ENCODE assay signal across 9 mouse cellular contexts in the genomic region with DNA sequence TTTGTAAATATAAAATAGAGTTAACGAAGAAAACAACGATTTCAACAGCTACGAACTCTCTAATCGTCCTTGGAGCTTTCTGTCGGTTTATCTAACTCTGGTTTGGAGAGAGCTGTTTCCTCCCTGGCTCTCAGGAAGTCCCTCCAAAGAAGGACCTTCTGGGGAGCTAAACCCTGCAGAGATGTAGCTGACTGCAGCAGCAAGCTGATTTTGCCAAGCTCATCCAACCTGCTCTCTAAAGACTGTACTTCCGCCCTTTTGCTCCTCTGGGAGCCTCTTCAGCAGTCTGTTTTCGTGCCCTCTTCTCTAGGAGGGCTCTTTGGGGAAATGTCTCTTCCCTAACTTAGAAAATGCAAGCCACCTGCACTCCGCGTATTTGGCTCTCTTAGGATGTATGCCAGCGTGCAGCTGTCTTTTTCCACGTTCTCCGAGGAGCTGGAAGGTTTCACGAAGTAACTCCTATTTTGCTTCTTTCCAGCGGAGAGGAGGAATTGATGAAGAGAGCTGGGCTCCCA.
DNase-seq lines count a peak whose midpoint lies in the region; ATAC-seq lines count a peak whose summit lies in the region.
"Had no signal": no experiment of that assay in that cellular context is flagged by ENCODE, and none has a peak within 500 bp of the region (broad histone marks: within the 10 kb centered on the region; RNA-seq: fewer than 3 reads in every experiment).

No protein-coding gene starts in this region.

- peak overlapping the region; percentile 35 for H3K4me2 ChIP-seq in lung, embryonic 15.5 days
- peak overlapping the region; percentile 23; the same call in 1 of the 2 replicates for H3K4me2 ChIP-seq in forebrain, embryonic 14.5 days (ENCODE audit: low read length)
- H3K4me2 ChIP-seq in neural tube, embryonic 13.5 days: peak overlapping the region; percentile 9

- H3K4me3 ChIP-seq in heart, embryonic 10.5 days: peak overlapping the region; percentile 12; the same call in 1 of the 2 replicates
- H3K4me3 ChIP-seq in lung, embryonic 15.5 days: no peak overlapping the region
- no peak overlapping the region for H3K4me3 ChIP-seq in forebrain, embryonic 14.5 days (ENCODE audit: low read depth, low read length)
- no peak overlapping the region for H3K4me3 ChIP-seq in neural tube, embryonic 13.5 days

- H3K9ac ChIP-seq in lung, embryonic 15.5 days: no peak overlapping the region
- no peak overlapping the region for H3K9ac ChIP-seq in forebrain, embryonic 14.5 days (ENCODE audit: low read length)
- H3K9ac ChIP-seq in neural tube, embryonic 13.5 days: no peak overlapping the region

- WGBS in heart, embryonic 10.5 days: 44% methylated on average over 14 of the region's 14 CpGs
- 35% methylated on average over 14 of the region's 14 CpGs for WGBS in lung, embryonic 15.5 days
- 48% methylated on average over 14 of the region's 14 CpGs for WGBS in forebrain, embryonic 14.5 days
- 49% methylated on average over 14 of the region's 14 CpGs for WGBS in neural tube, embryonic 13.5 days

- no peaks in the 10 kb centered on the region for H3K36me3 ChIP-seq in heart, embryonic 10.5 days
- no peaks in the 10 kb centered on the region for H3K36me3 ChIP-seq in lung, embryonic 15.5 days
- no peaks in the 10 kb centered on the region for H3K36me3 ChIP-seq in forebrain, embryonic 14.5 days (ENCODE audit: control insufficient read depth, insufficient read depth, low read length)
- H3K36me3 ChIP-seq in neural tube, embryonic 13.5 days: no peaks in the 10 kb centered on the region

- H3K9me3 ChIP-seq in heart, embryonic 10.5 days: no peaks in the 10 kb centered on the region
- no peaks in the 10 kb centered on the region for H3K9me3 ChIP-seq in lung, embryonic 15.5 days
- no peaks in the 10 kb centered on the region for H3K9me3 ChIP-seq in forebrain, embryonic 14.5 days (replicated peaks; ENCODE audit: control insufficient read depth, low read length)
- H3K9me3 ChIP-seq in neural tube, embryonic 13.5 days: no peaks in the 10 kb centered on the region

- no peak overlapping the region for H3K27ac ChIP-seq in heart, embryonic 10.5 days
- peak overlapping the region; percentile 26; the same call in 1 of the 2 replicates for H3K27ac ChIP-seq in lung, embryonic 15.5 days
- no peak overlapping the region for H3K27ac ChIP-seq in forebrain, embryonic 14.5 days (ENCODE audit: low read depth, low read length)
- H3K27ac ChIP-seq in neural tube, embryonic 13.5 days (replicated peaks): no peak overlapping the region

- ATAC-seq in lung, embryonic 15.5 days (ENCODE audit: borderline replicate concordance, extremely low read depth, low FRiP score, low TSS enrichment): no peak
- ATAC-seq in forebrain, embryonic 14.5 days: 0 out of 2 replicates have a peak, but pooled peaks have one; percentile 12
- no peak for ATAC-seq in neural tube, embryonic 13.5 days (ENCODE audit: low read depth)

- no peak for DNase-seq in heart, embryonic 10.5 days (ENCODE audit: low spot score)
- DNase-seq in heart, adult 8-10 months (ENCODE audit: low spot score): no peak
- no peak for DNase-seq in lung, adult 18-20 months
- peak; percentile 11 for DNase-seq in forebrain, embryonic 14.5 days (ENCODE audit: low spot score)
- DNase-seq in gastrocnemius, postnatal 4 days (ENCODE audit: low spot score in 2 of 2): no peak
- DNase-seq in spleen, postnatal 14 days (ENCODE audit: low spot score in 2 of 2): no peak
- DNase-seq: gastrocnemius, postnatal 10 days had no signal

- H3K27me3 ChIP-seq in heart, embryonic 10.5 days (ENCODE audit: insufficient read depth, poor library complexity, severe bottlenecking): no peaks in the 10 kb centered on the region
- H3K27me3 ChIP-seq in lung, embryonic 15.5 days: no peaks in the 10 kb centered on the region
- H3K27me3 ChIP-seq in forebrain, embryonic 14.5 days (replicated peaks; ENCODE audit: control insufficient read depth, insufficient read depth, low read length): no peaks in the 10 kb centered on the region
- H3K27me3 ChIP-seq in neural tube, embryonic 13.5 days: no peaks in the 10 kb centered on the region

- H3K4me1 ChIP-seq in heart, embryonic 10.5 days: 0 out of 2 replicates have a peak, but pooled peaks cover 3% of the 10 kb centered on the region
- H3K4me1 ChIP-seq in lung, embryonic 15.5 days: peaks cover 14% of the 10 kb centered on the region
- no peaks in the 10 kb centered on the region for H3K4me1 ChIP-seq in forebrain, embryonic 14.5 days (ENCODE audit: control insufficient read depth, insufficient read depth, low read length)
- peaks cover 6% of the 10 kb centered on the region for H3K4me1 ChIP-seq in neural tube, embryonic 13.5 days (replicated peaks)
